Mouse (Mus musculus): ENCODE results near the gene Acsl5. TPM values are rescaled to one million over a fixed set of nuclear protein-coding genes. Genes with fewer than 3 reads are reported as not detected.

Acsl5 gene
- total RNA-seq, 1 experiment: 17.1 TPM

GRCm38 (mm10) chr19:55253570-55254441, 2.1 kb downstream of the Acsl5 start:
- TF ChIP-seq MAFK (IDR thresholded peaks at IDR 0.05; ENCODE audit: insufficient read depth, low read depth, low read length) (no peak), HCFC1 (IDR thresholded peaks at IDR 0.05; ENCODE audit: borderline replicate concordance, insufficient read depth, low read length) (no peak), ZNF384 (IDR thresholded peaks at IDR 0.05; ENCODE audit: low read depth, low read length) (no peak), CHD2 (IDR thresholded peaks at IDR 0.05; ENCODE audit: low read depth, low read length) (no peak), ZC3H11A (IDR thresholded peaks at IDR 0.05; ENCODE audit: borderline replicate concordance, low read depth, low read length) (no peak)
- Histone ChIP-seq H3K36me3 (ENCODE audit: control insufficient read depth, insufficient read depth, low read length, poor library complexity, severe bottlenecking) (no peaks in the 10 kb centered on the region), H3K9ac (ENCODE audit: insufficient read depth, low read depth, low read length, poor library complexity, severe bottlenecking) (peak overlapping the region; percentile 76), H3K4me1 (ENCODE audit: control insufficient read depth in 2 of 2, insufficient read depth in 2 of 2, low read length in 2 of 2, poor library complexity in 1 of 2) (peaks cover 0 to 16% of the 10 kb centered on the region in 2 experiments; a peak in 2 of 4 replicates), H3K4me3 (ENCODE audit: insufficient read depth in 1 of 2, low read depth in 1 of 2, low read length in 2 of 2, poor library complexity in 1 of 2, severe bottlenecking in 1 of 2) (peak overlapping the region; percentile 62 to 72), H3K9me3 (ENCODE audit: control insufficient read depth, insufficient read depth, low read depth, low read length) (no peaks in the 10 kb centered on the region), H3K27ac (ENCODE audit: insufficient read depth, low read depth, low read length, poor library complexity, severe bottlenecking) (peak overlapping the region; percentile 52)
- no peak for DNase-seq (ENCODE audit: low read depth, low spot score)
- in situ Hi-C loops (cut with MboI; ENCODE audit: low sequenced_read_pairs in 2 of 2, unreplicated experiment in 2 of 2): no loop called here

- H3K27ac ChIP-seq (ENCODE audit: insufficient read depth, low read depth, low read length, poor library complexity, severe bottlenecking): peak overlapping the region; percentile 52; the same call in 1 of the 2 replicates
- no peaks in the 10 kb centered on the region for H3K9me3 ChIP-seq (ENCODE audit: control insufficient read depth, insufficient read depth, low read depth, low read length)
Measured at GRCm38 (mm10) chr19:55254513-55255016, 2.8 kb downstream of the Acsl5 start.

GRCm38 (mm10) chr19:55256156-55256555, 4.4 kb downstream of the Acsl5 start:
- DNase-seq (ENCODE audit: low read depth, low spot score): no peak
- Histone ChIP-seq H3K4me1 (ENCODE audit: control insufficient read depth in 2 of 2, insufficient read depth in 2 of 2, low read length in 2 of 2, poor library complexity in 1 of 2) (peaks cover 0 to 16% of the 10 kb centered on the region in 2 experiments; a peak in 3 of 4 replicates), H3K9me3 (ENCODE audit: control insufficient read depth, insufficient read depth, low read depth, low read length) (no peaks in the 10 kb centered on the region), H3K4me3 (ENCODE audit: insufficient read depth in 1 of 2, low read depth in 1 of 2, low read length in 2 of 2, poor library complexity in 1 of 2, severe bottlenecking in 1 of 2) (no peak overlapping the region), H3K36me3 (ENCODE audit: control insufficient read depth, insufficient read depth, low read length, poor library complexity, severe bottlenecking) (no peaks in the 10 kb centered on the region), H3K27ac (ENCODE audit: insufficient read depth, low read depth, low read length, poor library complexity, severe bottlenecking) (no peak overlapping the region), H3K9ac (ENCODE audit: insufficient read depth, low read depth, low read length, poor library complexity, severe bottlenecking) (no peak overlapping the region)
- TF ChIP-seq CHD2 (IDR thresholded peaks at IDR 0.05; ENCODE audit: low read depth, low read length): no peak
- TF ChIP-seq MAFK (IDR thresholded peaks at IDR 0.05; ENCODE audit: insufficient read depth, low read depth, low read length): no peak
- no peak for TF ChIP-seq HCFC1 (IDR thresholded peaks at IDR 0.05; ENCODE audit: borderline replicate concordance, insufficient read depth, low read length)
- no peak for TF ChIP-seq ZNF384 (IDR thresholded peaks at IDR 0.05; ENCODE audit: low read depth, low read length)
- no peak for TF ChIP-seq ZC3H11A (IDR thresholded peaks at IDR 0.05; ENCODE audit: borderline replicate concordance, low read depth, low read length)
- in situ Hi-C loops (cut with MboI; ENCODE audit: low sequenced_read_pairs in 2 of 2, unreplicated experiment in 2 of 2): no loop called here

More at GRCm38 (mm10) chr19:55254513-55255016, 2.8 kb downstream of the Acsl5 start:
- peak overlapping the region; percentile 62 to 72; a peak in 3 of 4 replicates for H3K4me3 ChIP-seq (ENCODE audit: insufficient read depth in 1 of 2, low read depth in 1 of 2, low read length in 2 of 2, poor library complexity in 1 of 2, severe bottlenecking in 1 of 2)
- no peak for TF ChIP-seq MAFK (IDR thresholded peaks at IDR 0.05; ENCODE audit: insufficient read depth, low read depth, low read length)
- no peak for TF ChIP-seq HCFC1 (IDR thresholded peaks at IDR 0.05; ENCODE audit: borderline replicate concordance, insufficient read depth, low read length)
- no peak for TF ChIP-seq ZC3H11A (IDR thresholded peaks at IDR 0.05; ENCODE audit: borderline replicate concordance, low read depth, low read length)
- TF ChIP-seq CHD2 (IDR thresholded peaks at IDR 0.05; ENCODE audit: low read depth, low read length): no peak
- TF ChIP-seq ZNF384 (IDR thresholded peaks at IDR 0.05; ENCODE audit: low read depth, low read length): no peak
- in situ Hi-C loops (cut with MboI; ENCODE audit: low sequenced_read_pairs in 2 of 2, unreplicated experiment in 2 of 2): no loop called here
- peak overlapping the region; percentile 76; the same call in 1 of the 2 replicates for H3K9ac ChIP-seq (ENCODE audit: insufficient read depth, low read depth, low read length, poor library complexity, severe bottlenecking)
- DNase-seq (ENCODE audit: low read depth, low spot score): peak; percentile 46
- H3K36me3 ChIP-seq (ENCODE audit: control insufficient read depth, insufficient read depth, low read length, poor library complexity, severe bottlenecking): no peaks in the 10 kb centered on the region
- H3K4me1 ChIP-seq (ENCODE audit: control insufficient read depth in 2 of 2, insufficient read depth in 2 of 2, low read length in 2 of 2, poor library complexity in 1 of 2): peaks cover 0 to 16% of the 10 kb centered on the region in 2 experiments; a peak in 2 of 4 replicates

- H3K36me3 ChIP-seq (ENCODE audit: control insufficient read depth, insufficient read depth, low read length, poor library complexity, severe bottlenecking): no peaks in the 10 kb centered on the region
- H3K9ac ChIP-seq (ENCODE audit: insufficient read depth, low read depth, low read length, poor library complexity, severe bottlenecking): no peak overlapping the region
- in situ Hi-C loops (cut with MboI; ENCODE audit: low sequenced_read_pairs in 2 of 2, unreplicated experiment in 2 of 2): no loop called here
- no peak overlapping the region for H3K4me3 ChIP-seq (ENCODE audit: insufficient read depth in 1 of 2, low read depth in 1 of 2, low read length in 2 of 2, poor library complexity in 1 of 2, severe bottlenecking in 1 of 2)
- no peak overlapping the region for H3K27ac ChIP-seq (ENCODE audit: insufficient read depth, low read depth, low read length, poor library complexity, severe bottlenecking)
- H3K4me1 ChIP-seq (ENCODE audit: control insufficient read depth in 2 of 2, insufficient read depth in 2 of 2, low read length in 2 of 2, poor library complexity in 1 of 2): peaks cover 0 to 16% of the 10 kb centered on the region in 2 experiments; a peak in 3 of 4 replicates
- H3K9me3 ChIP-seq (ENCODE audit: control insufficient read depth, insufficient read depth, low read depth, low read length): no peaks in the 10 kb centered on the region
- TF ChIP-seq MAFK (IDR thresholded peaks at IDR 0.05; ENCODE audit: insufficient read depth, low read depth, low read length) (no peak), HCFC1 (IDR thresholded peaks at IDR 0.05; ENCODE audit: borderline replicate concordance, insufficient read depth, low read length) (no peak), ZC3H11A (IDR thresholded peaks at IDR 0.05; ENCODE audit: borderline replicate concordance, low read depth, low read length) (no peak)
- no peak for DNase-seq (ENCODE audit: low read depth, low spot score)
Measured at GRCm38 (mm10) chr19:55257656-55258375, 6.1 kb downstream of the Acsl5 start.
